Mouse (Mus musculus): ENCODE results near the gene Pfn1. TPM values are rescaled to one million over a fixed set of nuclear protein-coding genes. Genes with fewer than 3 reads are reported as not detected.

Gene Pfn1
- polyA plus RNA-seq, 1 experiment from 2014 or later = 825 TPM

DNA sequence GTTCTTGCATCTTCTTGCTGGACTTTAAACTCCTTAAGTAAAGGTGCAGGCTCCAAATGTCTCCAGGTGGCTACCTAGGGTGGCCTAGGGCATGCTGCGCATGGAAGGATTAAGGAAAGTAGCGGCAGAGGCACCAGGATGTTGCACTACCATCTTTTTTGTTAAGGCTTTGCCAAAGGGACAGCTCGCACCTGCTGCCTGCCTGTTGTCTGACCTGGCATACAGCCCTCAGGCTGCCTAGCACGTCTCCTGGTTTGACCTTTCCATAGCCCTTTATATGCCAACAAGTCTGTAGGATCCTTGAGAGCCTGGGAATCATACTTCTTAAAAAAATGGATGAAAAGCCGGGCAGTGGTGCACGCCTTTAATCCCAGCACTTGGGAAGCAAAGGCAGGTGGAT is 11.4 kb downstream of the Pfn1 start:
- Histone ChIP-seq H3K4me1 (replicated peaks) (peaks cover 22% of the 10 kb centered on the region), H3K9ac (replicated peaks) (no peak overlapping the region), H3K4me3 (replicated peaks) (no peak overlapping the region), H3K27me3 (no peaks in the 10 kb centered on the region), H3K9me3 (no peaks in the 10 kb centered on the region), H3K36me3 (peaks cover 28% of the 10 kb centered on the region), H3K4me2 (replicated peaks) (no peak overlapping the region), H3K27ac (no peak overlapping the region)
- 91% methylated on average over 6 of the region's 6 CpGs for WGBS
- no peak for ATAC-seq

DNA sequence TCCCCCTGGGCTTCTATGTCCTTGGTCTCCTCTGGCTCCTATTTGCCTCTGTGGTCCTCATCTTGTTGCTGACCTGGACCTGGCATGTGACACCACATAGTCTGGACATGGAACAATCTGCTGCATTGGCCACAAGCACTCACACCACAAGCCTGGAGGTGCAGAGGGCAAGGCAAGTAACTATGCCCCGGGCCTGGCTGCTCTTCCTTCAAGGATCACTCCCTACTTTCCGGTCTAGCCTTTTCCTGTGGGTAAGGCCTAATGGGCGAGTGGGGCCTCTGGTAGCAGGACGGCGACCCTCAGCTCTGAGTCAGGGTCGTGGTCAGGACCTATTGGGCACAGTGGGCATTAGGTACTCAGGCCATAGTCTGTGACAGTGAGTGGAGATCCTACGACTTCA is 13.2 kb downstream of the Pfn1 start:
- Histone ChIP-seq H3K9me3 (no peaks in the 10 kb centered on the region), H3K4me3 (replicated peaks) (no peak overlapping the region), H3K4me1 (replicated peaks) (peaks cover 14% of the 10 kb centered on the region), H3K36me3 (peaks cover 28% of the 10 kb centered on the region), H3K9ac (replicated peaks) (no peak overlapping the region), H3K4me2 (replicated peaks) (no peak overlapping the region), H3K27ac (no peak overlapping the region), H3K27me3 (no peaks in the 10 kb centered on the region)
- no peak for ATAC-seq
- WGBS = 88% methylated on average over 7 of the region's 7 CpGs

DNA sequence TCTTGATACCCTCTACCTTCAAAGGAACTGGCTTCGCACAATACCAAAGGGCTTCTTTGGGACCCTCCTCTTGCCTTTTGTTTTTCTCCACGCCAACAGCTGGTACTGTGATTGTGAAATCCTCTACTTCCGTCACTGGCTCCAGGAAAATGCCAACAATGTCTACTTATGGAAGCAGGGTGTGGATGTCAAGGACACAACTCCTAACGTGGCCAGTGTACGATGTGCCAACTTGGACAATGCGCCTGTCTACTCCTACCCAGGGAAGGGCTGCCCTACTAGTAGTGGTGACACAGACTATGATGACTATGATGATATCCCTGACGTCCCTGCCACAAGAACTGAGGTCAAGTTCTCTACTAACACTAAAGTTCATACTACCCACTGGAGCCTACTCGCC is 14.5 kb downstream of the Pfn1 start:
- Histone ChIP-seq H3K9ac (replicated peaks) (no peak overlapping the region), H3K4me2 (replicated peaks) (no peak overlapping the region), H3K27me3 (no peaks in the 10 kb centered on the region), H3K4me1 (replicated peaks) (peaks cover 2% of the 10 kb centered on the region), H3K9me3 (no peaks in the 10 kb centered on the region), H3K36me3 (peaks cover 24% of the 10 kb centered on the region), H3K4me3 (replicated peaks) (no peak overlapping the region), H3K27ac (no peak overlapping the region)
- WGBS = 90% methylated on average over 8 of the region's 8 CpGs
- ATAC-seq = no peak

DNA sequence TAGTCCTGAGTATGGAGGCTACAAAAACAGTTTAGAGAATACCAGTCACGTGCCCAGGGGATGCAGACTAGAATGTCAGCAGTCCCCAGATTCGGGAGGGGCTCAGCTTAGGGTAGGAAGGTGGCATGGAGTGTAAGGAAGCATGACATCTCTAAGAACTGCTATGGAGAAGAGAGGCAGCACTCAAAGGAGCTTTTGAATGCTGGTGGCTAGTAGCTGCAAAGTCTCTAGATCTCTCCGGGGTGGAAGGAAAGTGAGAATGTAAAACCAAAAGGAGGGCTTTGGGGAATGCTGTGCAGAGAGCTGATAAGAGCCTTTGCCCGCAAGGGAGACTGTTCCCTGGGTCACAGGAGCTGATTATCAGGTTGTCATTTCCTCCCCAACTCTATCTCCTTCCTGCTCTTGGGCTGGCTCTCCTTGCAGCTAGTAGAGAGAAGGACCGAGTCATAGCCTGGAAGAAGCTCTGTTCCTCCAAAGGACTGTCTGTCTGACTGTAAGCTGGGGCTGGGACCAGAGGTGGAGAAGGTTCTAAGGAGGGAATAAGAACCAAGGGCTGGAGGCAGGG is 15.6 kb downstream of the Pfn1 start, which contains the start of gene Gp1ba:
Gp1ba (plus strand) TSS at position 409 of the 565 bp plus-strand sequence.
- H3K4me3 ChIP-seq (replicated peaks) = no peak within 1 kb of the TSS
- H3K27me3 ChIP-seq = no peaks in the 10 kb centered on the region
- no peaks in the 10 kb centered on the region for H3K4me1 ChIP-seq (replicated peaks)
- H3K9ac ChIP-seq (replicated peaks) = no peak within 1 kb of the TSS
- ATAC-seq = no peak
- no peaks in the 10 kb centered on the region for H3K9me3 ChIP-seq
- peaks cover 12% of the 10 kb centered on the region; the same call in 1 of the 2 replicates for H3K36me3 ChIP-seq
- 52% methylated on average over 5 of the region's 5 CpGs for WGBS
- no peak within 1 kb of the TSS for H3K4me2 ChIP-seq (replicated peaks)
- H3K27ac ChIP-seq = no peak within 1 kb of the TSS

DNA sequence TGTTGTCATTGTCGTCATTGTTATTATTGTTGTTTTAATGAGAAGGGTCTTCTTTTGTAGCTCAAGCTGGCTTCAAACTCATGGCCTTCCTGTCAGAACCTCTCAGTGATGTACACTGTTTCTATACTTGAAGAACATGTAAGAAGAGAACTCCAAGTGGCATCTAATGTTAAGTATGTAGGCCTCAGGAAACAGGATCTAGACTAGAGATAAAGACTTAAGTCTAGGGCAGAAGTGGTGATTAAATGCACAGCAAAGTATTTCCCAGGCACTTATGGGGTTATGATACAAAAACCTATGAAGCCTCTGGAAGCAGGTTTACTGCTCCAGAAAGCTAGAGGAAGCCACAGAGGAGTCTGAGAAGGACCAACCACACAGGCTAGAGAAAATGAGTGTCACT is 16.2 kb downstream of the Pfn1 start:
- 94% methylated on average over 1 of the region's 1 CpGs for WGBS
- no peaks in the 10 kb centered on the region for H3K27me3 ChIP-seq
- no peaks in the 10 kb centered on the region for H3K4me1 ChIP-seq (replicated peaks)
- H3K9ac ChIP-seq (replicated peaks) = no peak overlapping the region
- no peak overlapping the region for H3K4me2 ChIP-seq (replicated peaks)
- H3K27ac ChIP-seq = no peak overlapping the region
- H3K36me3 ChIP-seq = peaks cover 8% of the 10 kb centered on the region; the same call in 1 of the 2 replicates
- no peak overlapping the region for H3K4me3 ChIP-seq (replicated peaks)
- ATAC-seq = no peak
- H3K9me3 ChIP-seq = no peaks in the 10 kb centered on the region

DNA sequence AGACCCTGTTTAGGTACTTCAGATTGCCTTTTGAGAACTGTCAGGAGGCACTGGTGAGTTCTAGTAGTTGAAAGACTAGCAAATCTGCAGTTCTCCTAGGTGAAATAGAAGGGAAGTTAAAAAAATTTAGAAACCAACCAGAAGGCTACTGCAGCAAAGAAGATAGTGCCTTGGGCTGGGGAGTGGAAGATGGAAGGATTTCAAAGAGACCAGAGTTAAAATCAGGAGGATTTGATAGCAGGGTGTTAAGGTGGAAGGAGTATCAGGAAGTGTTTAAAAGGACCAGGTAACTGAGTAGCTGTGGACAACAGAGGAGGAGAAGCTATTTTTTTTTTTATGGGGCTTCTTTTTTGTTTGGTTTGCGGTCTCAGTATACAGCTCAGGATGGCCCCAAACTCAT is 16.7 kb downstream of the Pfn1 start:
- no peak overlapping the region for H3K9ac ChIP-seq (replicated peaks)
- 91% methylated on average over 1 of the region's 1 CpGs for WGBS
- no peak overlapping the region for H3K4me2 ChIP-seq (replicated peaks)
- H3K36me3 ChIP-seq = peaks cover 3% of the 10 kb centered on the region; the same call in 1 of the 2 replicates
- no peak overlapping the region for H3K27ac ChIP-seq
- no peaks in the 10 kb centered on the region for H3K4me1 ChIP-seq (replicated peaks)
- H3K4me3 ChIP-seq (replicated peaks) = no peak overlapping the region
- no peaks in the 10 kb centered on the region for H3K27me3 ChIP-seq
- H3K9me3 ChIP-seq = no peaks in the 10 kb centered on the region
- ATAC-seq = no peak

DNA sequence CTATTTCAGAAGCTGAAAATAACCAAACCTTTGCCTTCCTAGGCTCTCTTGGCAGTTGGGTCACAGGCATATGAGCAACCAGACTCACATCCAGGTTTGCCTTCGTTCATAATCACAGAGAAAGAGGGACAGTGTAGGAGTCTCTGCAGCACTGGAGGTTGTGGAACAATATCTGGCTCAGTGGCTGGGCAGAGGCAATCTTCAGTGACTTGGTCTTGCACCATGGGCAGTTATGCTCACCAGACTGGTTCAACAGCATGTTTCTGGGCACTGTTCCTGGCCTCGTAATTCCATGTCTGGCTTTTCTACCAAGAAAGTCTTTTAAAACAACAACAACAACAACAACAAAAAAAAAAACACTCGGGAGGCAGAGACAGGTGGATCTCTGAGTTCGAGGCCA is 18.8 kb downstream of the Pfn1 start:
- no peak for ATAC-seq
- Histone ChIP-seq H3K4me2 (replicated peaks) (no peak overlapping the region), H3K9ac (replicated peaks) (no peak overlapping the region), H3K4me3 (replicated peaks) (no peak overlapping the region), H3K36me3 (no peaks in the 10 kb centered on the region), H3K9me3 (no peaks in the 10 kb centered on the region), H3K27ac (no peak overlapping the region), H3K4me1 (replicated peaks) (no peaks in the 10 kb centered on the region), H3K27me3 (no peaks in the 10 kb centered on the region)
- 83% methylated on average over 4 of the region's 4 CpGs for WGBS

DNA sequence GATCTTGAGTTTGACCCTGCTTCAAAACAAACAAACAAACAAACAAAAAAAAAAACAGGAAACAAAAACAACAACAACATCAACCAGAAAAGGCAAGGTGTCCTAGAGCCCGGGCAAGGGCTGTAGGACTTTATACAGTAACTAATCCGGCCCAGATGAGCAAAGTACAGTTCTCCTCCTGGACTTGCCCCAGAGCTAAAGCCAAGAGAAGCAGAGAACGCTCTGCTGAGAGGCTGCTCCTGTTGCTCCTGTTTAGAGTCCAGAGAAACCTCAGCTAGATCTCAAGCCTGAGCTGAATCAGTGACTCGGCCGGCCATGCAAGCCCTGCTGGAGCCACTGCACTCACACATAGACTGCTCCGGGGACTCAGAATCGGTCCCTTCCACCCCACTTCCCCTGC is 24.3 kb downstream of the Pfn1 start:
- Histone ChIP-seq H3K4me1 (replicated peaks) (no peaks in the 10 kb centered on the region), H3K4me2 (replicated peaks) (no peak overlapping the region), H3K4me3 (replicated peaks) (no peak overlapping the region), H3K36me3 (no peaks in the 10 kb centered on the region), H3K9me3 (no peaks in the 10 kb centered on the region), H3K27ac (no peak overlapping the region), H3K9ac (replicated peaks) (no peak overlapping the region), H3K27me3 (no peaks in the 10 kb centered on the region)
- no peak for ATAC-seq
- WGBS = 71% methylated on average over 7 of the region's 7 CpGs

DNA sequence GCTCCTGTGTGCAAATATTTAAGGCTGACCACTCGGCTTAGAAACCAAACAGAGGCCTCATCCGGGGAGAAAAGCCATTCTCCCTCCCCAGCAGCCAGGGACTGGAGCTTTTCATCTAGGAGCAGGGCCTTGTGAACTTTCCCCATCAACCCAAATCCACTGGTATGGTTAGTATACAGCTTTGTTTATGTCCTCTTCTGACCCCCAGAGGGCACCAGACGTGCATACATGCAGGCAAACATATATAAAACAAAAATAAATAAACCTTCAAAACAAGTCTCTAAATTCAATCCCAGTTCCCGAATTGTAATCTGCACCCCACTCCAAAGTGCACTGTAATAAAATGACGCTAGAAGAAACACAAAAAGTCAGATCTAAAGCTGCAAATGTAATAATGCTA is 24.9 kb downstream of the Pfn1 start:
- H3K36me3 ChIP-seq = no peaks in the 10 kb centered on the region
- no peak for ATAC-seq
- H3K4me2 ChIP-seq (replicated peaks) = no peak overlapping the region
- no peaks in the 10 kb centered on the region for H3K4me1 ChIP-seq (replicated peaks)
- H3K9ac ChIP-seq (replicated peaks) = no peak overlapping the region
- no peaks in the 10 kb centered on the region for H3K27me3 ChIP-seq
- no peak overlapping the region for H3K4me3 ChIP-seq (replicated peaks)
- no peaks in the 10 kb centered on the region for H3K9me3 ChIP-seq
- H3K27ac ChIP-seq = no peak overlapping the region
- WGBS = 58% methylated on average over 5 of the region's 5 CpGs

DNA sequence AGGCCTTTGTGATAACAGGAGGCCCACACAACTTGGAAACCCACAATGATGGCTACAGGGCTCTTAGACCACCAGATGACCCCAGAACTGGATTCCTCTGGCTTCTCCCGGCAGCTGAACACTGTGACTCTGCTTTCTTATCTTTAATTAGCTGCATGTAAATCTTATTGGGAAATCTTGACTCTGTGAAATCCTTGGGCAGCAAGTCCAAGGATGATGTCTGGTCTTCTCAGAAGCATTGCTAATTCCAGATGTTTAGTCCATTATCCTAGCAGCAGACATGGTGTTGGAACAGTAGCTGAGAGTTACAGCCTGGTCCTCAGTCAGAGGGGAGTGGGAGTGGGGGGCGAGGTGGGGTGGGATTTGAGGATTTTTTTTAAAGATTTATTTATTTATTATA is 26.0 kb downstream of the Pfn1 start:
- no peaks in the 10 kb centered on the region for H3K4me1 ChIP-seq (replicated peaks)
- no peak overlapping the region for H3K27ac ChIP-seq
- no peaks in the 10 kb centered on the region for H3K9me3 ChIP-seq
- H3K9ac ChIP-seq (replicated peaks) = no peak overlapping the region
- H3K4me3 ChIP-seq (replicated peaks) = no peak overlapping the region
- 80% methylated on average over 2 of the region's 2 CpGs for WGBS
- no peaks in the 10 kb centered on the region for H3K36me3 ChIP-seq
- no peaks in the 10 kb centered on the region for H3K27me3 ChIP-seq
- no peak overlapping the region for H3K4me2 ChIP-seq (replicated peaks)
- no peak for ATAC-seq

DNA sequence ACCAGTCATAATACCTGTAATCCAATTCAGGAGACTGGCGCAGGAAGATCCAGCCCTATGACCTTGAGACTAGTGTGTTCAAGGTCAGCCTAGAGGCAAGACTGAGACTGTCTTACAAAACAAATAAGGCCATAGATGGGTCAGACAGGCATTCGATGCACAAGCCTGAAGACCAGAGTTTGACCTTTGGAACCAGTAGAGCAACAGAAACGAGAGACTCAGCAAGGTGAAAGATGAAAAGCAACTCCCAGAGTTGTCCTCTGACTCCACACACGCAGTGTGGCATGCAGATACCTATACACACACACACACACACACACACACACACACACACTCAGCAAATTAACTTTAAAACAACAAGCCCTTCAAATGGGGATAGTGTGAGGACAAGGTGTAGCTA is 27.6 kb downstream of the Pfn1 start:
- ATAC-seq = no peak

DNA sequence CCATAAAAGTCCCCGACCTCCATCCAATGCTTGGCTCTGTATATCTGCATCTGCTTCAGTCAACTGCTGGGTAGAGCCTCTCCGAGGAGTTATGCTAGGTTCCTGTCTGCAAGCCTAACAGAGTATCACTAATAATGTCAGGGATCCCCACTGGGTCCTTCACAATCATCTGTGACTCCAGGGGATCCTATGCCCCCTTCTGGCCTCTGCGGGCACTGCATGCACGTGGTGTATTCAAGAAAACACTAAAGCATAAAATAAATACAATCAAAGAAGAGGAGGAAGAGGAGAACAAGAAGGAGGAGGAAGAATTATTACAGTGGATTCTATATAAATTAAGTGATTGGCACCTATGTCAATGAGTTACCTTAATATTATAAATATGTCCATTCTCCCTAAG is 29.0 kb downstream of the Pfn1 start:
- no peak overlapping the region for H3K4me3 ChIP-seq (replicated peaks)
- WGBS = 54% methylated on average over 4 of the region's 4 CpGs
- ATAC-seq = no peak
- H3K36me3 ChIP-seq = no peaks in the 10 kb centered on the region
- no peaks in the 10 kb centered on the region for H3K4me1 ChIP-seq (replicated peaks)
- no peak overlapping the region for H3K9ac ChIP-seq (replicated peaks)
- no peak overlapping the region for H3K27ac ChIP-seq
- H3K9me3 ChIP-seq = no peaks in the 10 kb centered on the region
- no peaks in the 10 kb centered on the region for H3K27me3 ChIP-seq
- no peak overlapping the region for H3K4me2 ChIP-seq (replicated peaks)

More for the DNA sequence above, 27.6 kb downstream of the Pfn1 start:
- H3K4me3 ChIP-seq (replicated peaks) = no peak overlapping the region
- no peaks in the 10 kb centered on the region for H3K4me1 ChIP-seq (replicated peaks)
- no peak overlapping the region for H3K27ac ChIP-seq
- H3K9ac ChIP-seq (replicated peaks) = no peak overlapping the region
- H3K36me3 ChIP-seq = no peaks in the 10 kb centered on the region
- H3K9me3 ChIP-seq = no peaks in the 10 kb centered on the region
- WGBS = 82% methylated on average over 4 of the region's 4 CpGs
- H3K4me2 ChIP-seq (replicated peaks) = no peak overlapping the region
- no peaks in the 10 kb centered on the region for H3K27me3 ChIP-seq

DNA sequence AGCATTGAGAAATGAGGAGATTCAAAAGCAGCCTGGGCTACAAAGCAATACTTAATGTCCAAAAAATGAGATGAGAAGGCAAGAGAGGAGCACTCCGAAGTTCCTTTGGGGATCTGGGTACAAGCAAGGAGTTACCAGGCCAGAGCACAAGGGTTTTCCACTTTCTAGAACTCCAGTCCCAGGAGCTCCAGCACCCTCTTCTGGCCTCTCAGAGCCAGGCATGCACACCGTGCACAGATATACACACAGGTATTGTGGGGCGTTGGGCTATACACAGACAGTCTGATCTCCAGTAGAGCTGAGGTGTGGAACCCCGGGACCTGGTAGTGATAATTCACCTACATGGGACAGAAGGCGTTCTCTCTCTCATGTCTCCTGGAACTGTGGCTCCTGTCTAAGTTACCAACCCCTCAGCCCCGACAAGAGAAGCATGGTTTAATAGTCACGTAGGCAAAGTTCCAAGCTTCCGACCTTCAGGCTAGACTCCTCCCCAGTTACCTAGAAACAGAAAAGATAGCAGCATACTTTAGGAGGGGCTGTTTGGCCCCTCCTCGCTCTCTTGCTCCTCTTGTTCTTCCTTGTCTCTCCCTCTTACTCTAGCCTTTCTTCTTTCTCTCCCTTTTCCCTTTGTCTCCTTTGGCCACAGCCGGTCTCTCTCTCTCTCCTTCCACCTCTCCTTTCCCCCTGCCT is 31.2 kb downstream of the Pfn1 start:
- Histone ChIP-seq H3K9ac (replicated peaks) (no peak overlapping the region), H3K27ac (no peak overlapping the region), H3K9me3 (no peaks in the 10 kb centered on the region), H3K4me2 (replicated peaks) (no peak overlapping the region), H3K36me3 (no peaks in the 10 kb centered on the region), H3K27me3 (no peaks in the 10 kb centered on the region), H3K4me1 (replicated peaks) (no peaks in the 10 kb centered on the region), H3K4me3 (replicated peaks) (no peak overlapping the region)
- 83% methylated on average over 10 of the region's 10 CpGs for WGBS
- no peak for ATAC-seq

Measured in midbrain, embryonic 13.5 days (tissue).